Mouse (Mus musculus): ENCODE measurements around the gene Slc9c1.
A peak's percentile ranks its signal among the peaks of the same experiment; 100 is the strongest.

Gene Slc9c1

DNA sequence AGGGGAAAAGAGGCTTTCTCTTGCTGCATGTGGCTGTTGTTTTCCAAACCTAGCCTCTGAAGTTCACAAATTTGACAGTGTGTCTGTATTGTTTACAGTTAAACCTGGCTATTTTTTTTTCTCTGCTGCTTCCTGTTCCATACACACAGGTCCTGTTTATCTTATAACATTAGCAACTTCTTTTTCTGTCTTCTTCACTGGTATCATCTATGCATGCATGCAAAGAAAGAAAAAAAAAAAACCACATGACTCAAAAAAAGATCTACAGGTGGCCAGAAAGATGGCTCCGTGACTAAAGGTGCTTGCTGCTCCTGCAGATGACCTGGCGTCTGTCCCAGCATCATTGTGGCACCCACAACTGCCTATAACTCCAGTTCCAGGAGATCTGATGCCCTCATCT lies 90.2 kb downstream of the Slc9c1 start:
- DNase-seq (ENCODE audit: low spot score), result no peak

DNA sequence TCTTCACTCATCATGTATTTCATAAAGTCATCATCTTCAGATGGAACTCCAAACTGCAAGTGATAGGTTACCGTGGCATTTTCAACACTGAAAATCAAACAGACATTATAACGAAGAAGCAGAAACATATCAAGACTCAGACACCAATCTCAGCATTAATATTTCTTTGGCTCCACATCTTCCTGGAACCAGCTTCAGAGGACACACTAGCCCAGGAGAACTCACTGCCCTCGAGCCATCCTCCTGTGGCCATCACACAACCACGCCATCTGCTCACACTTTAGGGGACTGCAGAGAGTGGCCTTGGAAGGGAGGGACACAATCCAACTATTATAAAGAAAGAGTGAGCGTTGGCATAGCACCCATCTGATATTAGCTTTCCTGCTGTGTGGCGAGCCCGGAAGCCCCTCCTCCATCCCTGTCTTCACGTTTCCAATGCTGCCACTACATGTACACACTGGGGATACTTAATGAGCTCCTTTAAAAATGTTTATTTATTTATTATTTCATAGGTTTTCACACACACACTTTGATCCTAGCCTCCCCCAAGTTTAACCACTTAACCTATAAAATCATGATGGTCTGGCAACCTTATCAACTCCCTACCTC lies 94.5 kb downstream of the Slc9c1 start:
- no peak for DNase-seq (ENCODE audit: low spot score)

DNA sequence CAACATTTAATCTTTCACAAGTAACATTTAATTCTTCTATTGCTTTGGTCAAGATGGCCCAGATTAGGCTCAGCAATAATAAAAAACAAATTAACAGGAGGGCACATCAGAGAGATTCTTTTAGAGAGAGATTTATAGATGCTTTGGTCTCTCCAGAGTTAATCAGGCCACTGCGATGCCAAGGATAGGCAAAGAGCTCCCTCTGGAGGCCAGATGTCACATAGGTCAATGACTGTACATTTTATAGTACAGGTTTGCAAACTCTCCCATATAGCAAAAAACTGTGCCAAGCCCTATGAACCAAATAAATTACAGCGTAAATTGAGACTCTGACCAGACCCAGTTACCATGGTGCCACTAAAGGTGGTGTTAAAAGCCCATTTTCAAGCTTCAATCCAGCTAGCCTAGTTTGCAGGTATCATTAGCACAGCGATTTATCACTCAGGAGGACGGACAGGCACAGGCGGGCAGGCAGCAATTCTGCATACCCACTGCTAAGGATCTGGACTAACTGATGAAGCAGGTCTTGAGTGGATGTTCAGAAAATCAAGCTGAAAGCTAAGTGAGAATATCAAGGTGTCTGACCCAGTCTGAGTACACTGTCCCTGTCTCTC lies 95.3 kb downstream of the Slc9c1 start:
- DNase-seq (ENCODE audit: low spot score), result peak; percentile 21

DNA sequence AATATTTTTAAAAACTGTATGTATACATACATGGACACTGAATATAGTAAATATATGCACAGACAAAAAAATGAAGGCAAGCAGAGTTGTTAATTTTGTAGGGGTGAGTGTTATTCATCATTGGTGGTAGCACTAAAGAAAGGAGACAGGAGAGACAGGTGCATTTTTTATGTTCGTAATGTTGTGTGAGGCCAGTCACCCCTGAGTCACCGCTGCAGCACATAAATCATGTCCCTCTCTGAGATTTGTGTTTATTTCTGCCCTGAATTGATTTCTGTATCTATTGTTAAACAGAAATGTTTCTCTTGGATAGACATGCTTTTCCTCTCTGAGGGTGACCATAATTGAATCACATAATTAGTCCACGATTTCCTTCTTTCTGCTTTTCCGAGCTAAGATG lies 97.3 kb downstream of the Slc9c1 start:
- DNase-seq (ENCODE audit: low spot score), result no peak

DNA sequence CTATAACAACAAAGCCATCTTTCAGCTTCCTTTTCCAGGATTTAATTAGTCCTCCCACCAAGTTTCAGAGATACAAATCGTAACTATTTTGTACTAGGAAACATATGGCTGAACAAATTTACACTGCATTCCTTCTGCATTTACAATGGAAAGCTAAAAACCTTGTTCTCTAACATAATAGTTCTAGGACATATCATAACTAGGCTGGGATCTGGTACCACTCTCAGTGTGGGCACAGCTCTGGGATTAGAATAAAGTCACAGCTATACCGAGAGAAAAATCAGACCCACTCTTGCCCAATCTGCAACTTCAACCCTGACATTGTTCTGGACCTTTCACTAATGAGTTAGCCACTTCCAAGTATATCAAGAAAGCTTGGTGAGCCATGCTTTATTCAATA lies 100.7 kb downstream of the Slc9c1 start:
- DNase-seq (ENCODE audit: low spot score), result no peak

GRCm38 (mm10) chr16:45640070-45640762 lies 105.1 kb downstream of the Slc9c1 start:
- no peak for DNase-seq (ENCODE audit: low spot score)

GRCm38 (mm10) chr16:45641301-45641700 lies 106.2 kb downstream of the Slc9c1 start:
- no peak for DNase-seq (ENCODE audit: low spot score)

DNA sequence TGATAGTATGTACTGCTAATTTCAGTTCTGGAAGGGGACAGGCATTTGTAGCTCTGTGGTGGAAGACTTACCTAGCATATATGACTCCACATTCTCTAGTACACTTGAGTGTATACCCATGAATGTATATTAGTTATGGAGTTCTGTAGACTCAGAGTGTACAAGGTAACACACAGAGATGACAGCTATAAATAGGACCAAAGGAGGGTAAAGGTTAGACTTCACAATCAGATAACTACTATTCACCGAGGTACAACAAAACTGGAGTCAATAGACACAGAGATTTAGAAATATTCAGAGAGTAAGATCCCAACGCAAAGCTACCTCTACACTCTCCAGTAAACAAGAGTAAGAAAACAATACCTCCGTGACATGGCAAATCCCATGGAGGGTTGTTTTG lies 108.8 kb downstream of the Slc9c1 start:
- DNase-seq (ENCODE audit: low spot score), result no peak

DNA sequence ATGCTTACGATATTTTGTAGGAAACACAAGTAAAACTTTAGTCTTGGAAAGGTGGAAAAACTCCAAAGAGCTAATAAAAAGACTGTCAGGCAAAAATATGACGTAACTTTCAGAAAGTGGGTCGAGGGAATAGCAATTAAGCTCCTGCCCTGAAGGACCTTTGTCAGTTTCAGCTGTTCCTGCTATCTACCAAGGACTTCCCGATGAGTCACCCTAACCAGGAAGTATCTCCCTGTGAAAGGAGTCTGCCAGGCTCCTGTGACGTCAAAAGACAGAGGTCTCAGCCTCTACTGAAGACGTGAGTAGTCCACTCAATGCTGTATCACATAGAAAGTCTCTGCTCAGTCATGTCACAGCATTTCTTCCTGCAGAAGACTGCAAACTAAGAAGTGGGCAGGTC lies 109.3 kb downstream of the Slc9c1 start:
- DNase-seq (ENCODE audit: low spot score), result peak; percentile 10

GRCm38 (mm10) chr16:45651497-45651896 lies 116.4 kb downstream of the Slc9c1 start:
- DNase-seq (ENCODE audit: low spot score), result peak; percentile 5

GRCm38 (mm10) chr16:45653009-45653933 lies 118.2 kb downstream of the Slc9c1 start:
- peak; percentile 44 for DNase-seq (ENCODE audit: low spot score)

DNA sequence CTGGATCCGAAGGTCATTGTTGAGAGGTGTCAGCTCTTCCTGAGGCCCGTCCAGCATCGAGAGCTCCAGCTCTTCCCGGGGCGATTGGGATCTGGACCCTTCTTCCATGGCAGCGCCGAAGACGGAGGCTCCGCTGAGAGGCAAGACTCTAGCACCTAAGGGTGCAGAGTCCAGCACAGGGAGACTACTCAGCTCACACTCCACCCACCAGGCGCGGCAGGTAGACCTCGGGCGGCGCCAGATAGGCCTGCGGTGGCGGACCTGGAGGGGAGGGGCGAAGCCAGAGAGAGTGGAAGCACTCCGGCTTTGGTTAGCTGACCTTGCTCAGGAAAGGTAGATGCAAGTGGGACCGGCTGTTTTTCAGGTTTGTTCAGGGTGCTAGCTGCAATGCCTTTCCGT lies 118.8 kb downstream of the Slc9c1 start, which contains the start of gene BC016579:
BC016579 (minus strand) TSS at position 135 of the 399 bp plus-strand sequence.
- DNase-seq (ENCODE audit: low spot score), result peak; percentile 83

GRCm38 (mm10) chr16:45654465-45654864 lies 119.4 kb downstream of the Slc9c1 start:
- no peak for DNase-seq (ENCODE audit: low spot score)
